Mouse (Mus musculus) ZHBTc4 (cell line): ENCODE data around the gene Zfp64.
A peak's percentile ranks its signal among the peaks of the same experiment; 100 is the strongest.

Experiments
- DNase-seq: peaks from one replicate; pipeline ENCODE4 v3.0.0-alpha.2; 2011; ENCODE audit warnings: low read depth, low spot score

Gene Zfp64

DNA sequence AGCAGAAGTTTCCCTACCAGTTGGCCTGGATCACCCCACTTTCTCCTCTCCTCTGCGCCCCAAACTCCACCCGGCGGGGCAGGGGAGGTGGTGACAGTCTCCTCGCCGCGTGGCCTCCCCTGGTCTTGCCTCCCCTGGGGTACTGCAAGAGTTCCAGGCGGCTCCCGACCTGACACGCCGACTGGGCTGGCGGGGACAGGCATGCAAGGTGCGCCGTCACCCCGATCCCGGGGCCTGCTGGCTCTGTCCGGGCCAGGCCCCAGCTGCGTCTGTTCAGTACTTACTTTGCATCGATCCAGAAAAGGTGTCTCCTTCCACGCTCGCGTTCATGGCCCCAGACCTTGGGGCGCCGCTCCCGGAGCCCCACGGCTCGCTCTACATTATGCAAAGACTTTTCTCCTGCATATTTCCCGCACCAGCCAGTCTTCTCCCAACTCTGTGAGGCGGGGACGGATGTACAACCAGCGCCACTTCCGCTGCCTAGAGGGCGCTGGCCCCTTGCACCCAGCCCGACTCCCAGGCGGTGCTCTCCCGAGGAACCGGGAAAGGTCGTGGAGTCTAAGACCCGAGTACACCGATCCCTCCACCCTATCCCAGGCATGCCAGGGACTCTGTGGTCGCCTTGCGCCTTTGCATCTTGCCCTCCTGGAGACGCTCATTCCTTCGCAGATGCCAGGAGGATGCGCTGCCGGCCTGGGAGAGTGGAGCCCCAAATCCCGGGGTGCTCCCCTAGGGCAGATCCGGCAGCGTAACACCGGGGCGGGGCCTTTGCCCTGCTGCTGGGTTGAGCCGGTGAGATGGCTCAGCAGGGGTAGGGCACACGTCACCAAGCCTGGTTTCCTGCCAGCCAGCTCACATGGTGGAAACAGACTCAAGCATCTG is at the start of gene Zfp64:
Zfp64 (minus strand) TSS at position 753 of the 882 bp plus-strand sequence.
- DNase-seq = peak; percentile 92

DNA sequence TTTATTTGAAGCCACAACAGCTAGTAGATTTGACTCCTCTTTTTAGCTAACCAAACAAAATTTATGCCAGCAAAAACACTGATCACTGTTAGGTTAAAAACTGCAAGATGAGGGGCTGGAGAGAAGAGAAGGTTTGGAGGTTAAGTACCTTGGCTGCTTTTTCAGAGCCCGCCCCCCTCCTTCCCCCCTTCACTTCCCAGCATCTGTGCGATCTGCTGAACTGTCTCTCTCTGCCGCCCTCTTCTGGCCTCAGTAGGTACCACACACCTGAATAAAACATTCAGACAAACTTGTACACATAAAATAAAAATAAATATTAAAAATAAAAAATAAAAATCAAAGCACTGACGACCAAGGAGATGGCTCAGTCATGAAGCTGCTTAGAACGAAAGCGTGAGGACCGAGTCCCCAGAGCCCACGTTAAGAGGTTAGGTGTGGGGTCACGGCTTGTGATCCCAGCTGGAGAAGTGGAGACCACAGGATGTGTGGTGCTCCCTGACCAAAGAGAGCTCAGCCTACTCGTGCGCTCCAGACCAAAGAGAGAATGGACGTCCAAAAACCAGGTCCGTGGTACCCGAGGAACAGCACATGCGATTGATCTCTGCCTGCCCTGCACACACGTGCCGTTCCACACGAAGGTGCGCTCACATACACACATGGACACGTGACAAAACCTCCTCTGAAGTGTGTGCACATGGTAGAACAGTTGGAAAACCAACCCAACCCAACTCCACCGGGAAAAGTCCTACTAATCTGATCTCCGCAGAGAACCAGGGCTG is 37.4 kb upstream of the Zfp64 start:
- DNase-seq = peak; percentile 87

DNA sequence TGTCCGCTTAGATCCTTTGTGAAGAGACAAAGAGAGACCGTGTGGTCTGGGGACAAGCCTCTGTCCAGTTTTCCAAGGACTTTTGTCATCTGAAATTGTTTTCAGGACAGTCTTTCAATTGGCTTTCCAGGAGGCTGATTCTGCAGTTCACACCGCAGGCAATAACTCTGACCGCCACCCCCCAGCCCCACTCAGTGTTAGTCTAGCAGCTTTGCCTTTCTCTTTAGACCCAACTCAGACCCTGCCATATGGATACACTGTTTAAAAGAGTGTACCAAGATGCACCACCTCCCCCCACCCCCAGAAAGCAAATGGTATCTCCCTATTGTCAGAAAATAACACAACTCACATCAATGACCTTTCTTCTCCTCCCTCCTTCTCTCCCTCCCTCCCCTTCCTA is 35.6 kb upstream of the Zfp64 start:
- DNase-seq = peak; percentile 62

DNA sequence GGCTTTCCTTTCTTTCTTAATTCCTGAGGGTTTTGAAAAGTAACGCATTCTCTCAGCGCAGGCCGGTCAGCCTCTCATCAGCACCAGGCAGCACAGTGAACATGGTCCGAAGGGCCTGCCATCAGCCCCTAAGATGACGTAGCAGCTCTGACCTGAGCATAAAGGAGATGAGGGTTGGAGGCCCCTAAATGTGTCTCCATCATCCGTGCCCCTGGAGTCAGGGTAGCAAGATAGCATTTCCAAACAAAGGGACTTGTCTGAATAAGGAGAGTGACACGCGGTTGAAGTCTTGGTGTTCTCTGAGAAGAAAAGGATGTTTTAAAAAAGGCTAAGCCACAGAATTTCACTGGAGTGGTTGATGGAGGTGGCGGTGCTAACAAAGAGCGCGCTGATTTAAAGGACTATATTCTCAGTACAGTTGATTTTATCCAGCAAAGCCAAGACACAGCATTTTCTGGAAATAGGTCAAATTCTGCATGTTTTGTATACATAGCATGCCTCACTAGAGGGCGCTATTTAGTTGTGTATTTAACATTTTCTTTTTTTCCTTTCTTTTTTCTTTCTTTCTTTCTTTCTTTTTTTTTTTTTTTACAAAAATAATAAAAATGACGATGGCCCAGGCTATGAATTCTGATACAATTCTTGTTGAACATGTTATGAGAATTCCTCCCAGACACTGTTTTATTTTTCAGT is 34.8 kb upstream of the Zfp64 start:
- DNase-seq = no peak

DNA sequence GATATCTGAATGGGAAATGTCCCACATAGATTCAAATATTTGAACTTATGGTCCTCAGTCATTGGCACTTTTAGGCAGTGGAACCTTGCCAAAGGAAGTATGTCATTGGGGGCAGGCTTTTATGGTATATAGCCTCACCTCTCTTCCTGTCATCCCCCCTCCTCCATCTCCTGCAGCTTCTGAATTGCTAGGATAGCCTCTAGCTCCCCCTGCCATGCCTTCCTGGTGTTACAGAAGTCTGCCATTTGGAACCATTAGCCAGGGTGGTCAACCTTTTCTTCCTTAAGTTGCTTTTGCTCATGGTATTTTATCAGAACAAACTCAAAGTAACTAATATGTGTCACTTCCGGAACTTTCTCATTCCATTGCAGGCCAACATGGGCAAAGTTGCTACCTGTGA is 32.7 kb upstream of the Zfp64 start:
- DNase-seq = peak; percentile 77

DNA sequence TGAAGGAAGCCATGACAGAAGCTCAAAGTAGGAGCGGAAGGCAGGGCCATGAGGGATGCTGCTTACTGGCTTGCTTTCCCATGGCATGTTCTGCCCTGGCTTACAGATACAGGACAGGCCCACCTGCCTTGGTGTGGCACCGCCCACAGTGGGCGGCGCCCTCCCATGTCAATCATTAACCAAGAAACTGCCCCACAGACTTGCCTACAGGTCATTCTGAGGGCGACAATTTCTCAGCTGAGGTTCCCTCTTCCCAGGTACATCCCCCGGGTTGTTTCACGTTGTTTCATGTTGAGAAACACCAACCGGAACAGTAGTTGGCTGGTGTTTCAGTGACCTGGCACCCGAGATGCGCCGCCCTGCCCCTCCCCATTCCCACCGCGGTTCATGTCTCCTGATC is 32.0 kb upstream of the Zfp64 start:
- DNase-seq = peak; percentile 85

DNA sequence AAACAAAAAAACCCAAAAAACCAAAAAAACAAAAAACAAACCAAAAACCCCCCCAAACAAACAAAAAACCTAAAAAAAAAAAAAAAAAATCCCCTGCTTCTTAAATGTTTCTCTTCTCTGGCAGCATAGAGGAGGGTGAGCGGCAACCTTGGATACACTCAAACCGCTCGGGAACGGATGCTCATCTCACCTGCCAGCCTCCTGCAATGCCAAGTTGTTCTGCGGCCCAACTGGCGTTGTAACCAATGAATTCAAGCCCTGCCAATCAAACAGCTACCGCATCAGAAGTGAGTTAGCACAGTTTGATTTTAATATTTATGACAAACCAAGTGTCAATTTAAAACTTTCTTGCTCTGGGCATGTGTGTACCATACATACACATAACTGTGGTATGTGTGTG is 26.6 kb upstream of the Zfp64 start:
- no peak for DNase-seq

DNA sequence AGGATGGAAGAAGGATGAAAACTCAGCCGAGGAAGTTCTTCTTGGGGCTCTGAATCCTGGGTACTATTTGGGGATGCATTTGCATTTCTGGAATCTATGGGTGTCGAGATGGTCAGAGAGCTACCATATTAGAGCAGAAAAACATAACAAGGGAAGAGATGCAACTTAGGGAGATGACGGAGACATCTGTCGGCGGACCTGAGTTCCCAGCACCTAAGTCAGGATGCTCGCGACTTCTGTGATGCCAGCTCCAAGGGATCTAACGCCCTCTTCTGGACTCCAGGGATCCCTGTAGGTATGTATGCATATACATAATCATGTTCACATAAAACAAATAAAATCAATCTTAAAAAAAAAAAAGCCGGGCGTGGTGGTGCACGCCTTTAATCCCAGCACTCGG is 26.1 kb upstream of the Zfp64 start:
- peak; percentile 64 for DNase-seq

DNA sequence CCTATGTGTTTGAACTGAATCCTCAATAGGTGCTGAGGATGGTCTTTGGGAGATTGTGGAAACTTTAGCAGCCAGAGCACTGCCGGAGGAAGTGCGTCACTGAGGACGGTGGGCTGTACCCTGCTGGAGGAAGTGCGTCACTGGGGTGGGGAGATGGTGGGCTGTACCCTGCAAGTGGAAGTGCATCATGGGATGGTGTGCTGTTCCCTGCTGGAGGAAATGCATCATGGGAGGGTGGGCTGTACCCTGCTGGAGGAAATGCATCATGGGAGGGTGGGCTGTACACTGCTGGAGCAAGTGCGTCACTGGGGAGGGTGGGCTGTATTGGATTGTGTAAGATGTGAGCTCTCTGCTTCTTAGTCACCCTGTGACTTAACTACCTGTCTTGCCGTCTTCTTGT is 25.5 kb upstream of the Zfp64 start:
- DNase-seq = peak; percentile 98

DNA sequence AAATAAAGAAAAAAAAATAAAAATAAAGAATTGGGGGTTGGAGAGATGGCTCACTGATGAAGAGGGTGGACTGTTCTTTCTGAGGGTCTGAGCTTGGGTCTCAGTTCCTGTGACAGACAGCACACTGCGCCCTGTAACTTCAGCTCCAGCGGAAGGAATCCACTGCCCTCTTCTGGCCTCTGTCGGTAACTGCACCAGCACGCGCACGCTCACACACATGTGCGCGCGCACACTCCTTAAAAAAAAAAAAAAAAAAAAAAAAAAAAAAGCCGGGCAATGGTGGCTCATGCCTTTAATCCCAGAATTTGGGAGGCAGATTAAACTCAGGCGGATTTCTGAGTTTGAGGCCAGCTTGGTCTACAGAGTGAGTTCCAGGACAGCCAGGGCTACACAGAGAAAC is 24.4 kb upstream of the Zfp64 start:
- peak; percentile 91 for DNase-seq

DNA sequence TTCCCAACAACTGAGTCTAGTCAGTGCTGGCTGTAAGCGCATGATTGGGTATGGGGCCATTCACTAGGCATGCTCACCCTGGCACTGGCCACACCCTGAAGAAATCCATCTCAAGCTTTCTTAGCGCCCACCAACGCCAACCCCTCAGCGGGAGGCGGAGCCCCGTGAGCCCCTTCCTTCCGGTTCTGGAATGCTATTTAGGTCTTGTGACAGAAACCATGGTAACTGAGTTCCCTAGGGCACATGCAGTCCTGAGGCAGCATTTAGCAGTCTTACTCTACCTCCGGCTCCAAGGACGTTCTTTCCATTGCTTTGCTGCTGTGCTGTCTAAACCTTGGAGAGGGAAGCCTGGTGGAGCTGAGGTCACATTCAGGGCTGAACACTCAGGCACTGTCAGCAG is 22.6 kb upstream of the Zfp64 start:
- peak; percentile 89 for DNase-seq

DNA sequence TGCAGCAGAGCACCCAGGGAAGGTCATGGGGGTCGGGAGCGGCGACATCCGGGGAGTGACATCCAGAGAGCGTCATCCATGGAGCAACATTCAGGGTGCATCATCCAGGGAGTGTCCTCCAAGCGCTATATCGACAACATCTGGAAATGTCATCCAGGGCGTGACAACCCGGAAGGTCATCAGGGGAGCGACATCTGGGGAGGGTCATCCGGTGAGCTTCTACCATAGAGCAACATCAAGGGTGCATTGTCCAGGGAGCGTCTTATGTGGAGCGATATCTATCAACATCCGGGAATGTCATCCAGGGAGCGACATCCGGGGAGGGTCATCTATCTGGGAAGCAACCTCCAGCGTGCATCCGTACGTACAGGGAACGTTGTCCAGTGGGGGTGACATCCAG is 14.7 kb upstream of the Zfp64 start:
- peak; percentile 92 for DNase-seq

DNA sequence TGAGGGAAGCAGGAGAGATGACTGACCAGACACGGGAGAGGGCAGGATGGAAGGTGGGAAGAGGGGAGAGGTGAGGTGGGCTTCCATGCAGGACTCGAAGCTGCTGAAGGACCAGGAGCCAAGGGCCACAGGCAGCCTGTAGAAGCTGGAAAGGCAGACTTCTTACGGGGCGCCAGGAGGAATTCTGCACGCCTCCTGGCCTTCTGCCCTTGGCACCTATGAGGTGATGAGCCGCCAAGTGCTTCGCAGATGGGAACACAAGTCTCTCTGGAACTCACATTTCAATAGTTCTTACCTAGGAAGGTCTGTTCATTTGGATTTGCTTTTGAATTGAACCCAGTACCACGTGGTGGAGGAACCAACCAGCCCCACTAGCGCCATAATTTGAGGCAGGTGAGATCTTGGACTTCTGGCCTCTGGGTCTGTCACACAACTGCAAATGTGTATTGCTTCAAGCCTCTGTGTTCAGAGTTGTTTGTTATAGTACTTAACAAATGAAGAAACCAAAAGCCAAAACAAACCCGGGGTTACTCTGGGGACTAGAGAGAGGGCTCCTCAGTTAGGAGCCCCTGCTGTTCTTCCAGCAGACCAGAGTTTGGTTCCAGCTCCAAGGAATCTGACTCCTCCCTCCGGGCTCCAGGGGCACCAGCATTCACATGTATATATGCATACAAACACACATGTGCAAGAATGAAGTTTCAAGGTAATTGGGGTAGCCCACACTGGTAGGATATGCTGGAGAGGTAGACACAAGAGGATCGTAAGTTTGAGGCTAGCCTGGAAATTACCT is 12.9 kb upstream of the Zfp64 start:
- DNase-seq = no peak

DNA sequence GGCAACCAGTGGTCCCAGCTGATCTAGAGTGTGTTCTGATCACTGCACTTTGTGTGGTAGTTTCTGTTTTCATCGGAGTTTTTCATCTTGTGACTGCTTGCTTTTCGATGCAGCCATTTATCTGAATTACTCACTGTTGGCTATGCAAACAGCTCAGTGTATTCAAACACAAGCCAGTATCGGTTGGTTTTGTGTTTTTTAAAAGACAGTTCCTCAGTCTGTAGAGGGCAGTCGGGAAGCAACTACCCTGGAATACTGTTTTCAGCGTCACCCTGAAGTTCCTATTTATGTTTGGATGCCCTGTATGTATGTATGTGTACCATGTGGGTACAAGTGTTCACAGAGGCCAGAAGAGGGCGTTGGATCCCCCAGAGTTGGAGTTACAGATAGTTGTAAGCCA is 11.1 kb upstream of the Zfp64 start:
- peak; percentile 46 for DNase-seq

DNA sequence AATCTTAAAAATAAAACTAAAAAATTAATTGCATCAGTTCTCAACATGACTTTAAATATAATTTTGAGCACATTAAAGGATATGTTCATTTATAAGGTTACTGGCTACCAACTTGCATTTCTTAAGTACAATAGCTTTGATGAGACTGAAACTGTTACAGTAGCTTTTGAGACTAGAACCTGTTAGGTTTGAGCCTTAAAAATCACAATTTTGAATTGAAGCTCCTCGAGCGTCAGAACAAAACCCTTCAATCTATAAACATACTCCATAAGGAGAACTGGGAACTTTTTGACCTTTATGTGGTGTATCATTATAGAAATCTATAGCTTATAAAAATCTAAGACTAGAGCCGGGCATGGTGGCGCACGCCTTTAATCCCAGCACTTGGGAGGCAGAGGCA is 9.5 kb upstream of the Zfp64 start:
- no peak for DNase-seq

DNA sequence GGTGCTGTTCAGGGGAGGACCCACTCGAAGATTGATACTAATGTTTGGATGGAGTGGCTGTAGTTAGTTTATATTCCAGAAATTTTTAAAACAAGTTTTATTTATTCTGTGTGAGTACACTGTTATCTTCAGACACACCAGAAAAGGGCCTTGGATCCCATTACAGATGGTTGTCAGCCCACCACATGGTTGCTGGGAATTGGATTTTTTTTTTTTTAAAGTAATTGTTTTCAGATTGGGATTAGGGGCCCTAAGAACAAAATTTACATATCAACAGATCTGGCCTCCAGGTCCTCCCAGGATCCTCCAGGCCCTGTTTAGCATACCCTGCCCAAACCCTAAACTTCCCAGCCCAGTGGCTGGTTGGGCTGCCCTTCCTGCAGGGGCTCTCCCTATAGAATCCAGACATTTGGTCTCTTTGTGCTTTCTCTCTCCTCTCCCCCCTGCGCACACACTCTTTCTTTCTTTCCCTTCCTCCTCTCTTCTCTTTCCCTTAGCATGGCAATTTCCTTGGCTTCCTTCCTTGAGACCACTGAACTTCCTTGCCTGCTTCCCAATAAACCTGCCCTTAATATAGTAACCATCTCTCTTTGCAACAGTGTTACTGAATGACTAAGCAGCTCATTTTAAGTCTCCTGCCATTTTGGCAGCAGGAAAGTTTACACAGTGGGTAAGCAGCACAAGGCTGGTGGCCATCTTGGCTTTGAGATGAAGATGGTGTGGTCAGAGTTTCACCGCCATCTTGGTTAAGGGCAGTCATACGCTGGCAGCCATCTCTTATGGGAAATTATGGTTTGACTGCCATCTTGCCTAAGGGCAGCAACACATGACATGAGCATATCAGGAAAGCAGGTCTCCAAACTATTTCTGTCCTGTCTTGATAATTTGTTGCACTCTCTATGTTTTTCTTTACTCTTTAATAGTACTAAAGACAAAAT is 6.6 kb upstream of the Zfp64 start:
- DNase-seq = peak; percentile 87

DNA sequence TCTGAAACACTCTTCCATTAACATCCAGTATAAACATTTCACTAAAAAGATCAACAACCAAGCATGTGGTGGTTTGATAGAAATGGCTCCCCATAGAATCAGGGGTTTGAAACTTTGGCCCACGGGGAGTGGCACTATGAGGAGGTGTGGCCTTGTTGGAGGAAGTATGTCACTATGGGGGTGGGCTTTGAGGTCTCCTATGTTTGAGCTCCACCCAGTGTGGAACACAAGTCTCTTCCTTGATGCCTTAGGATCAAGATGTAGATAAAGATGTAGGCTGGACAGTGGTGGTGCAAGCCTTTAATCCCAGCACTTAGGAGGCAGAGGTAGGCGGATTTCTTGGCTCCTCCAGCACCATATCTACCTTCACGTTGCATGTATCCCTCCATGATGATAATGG is 5.4 kb upstream of the Zfp64 start:
- DNase-seq = peak; percentile 79

DNA sequence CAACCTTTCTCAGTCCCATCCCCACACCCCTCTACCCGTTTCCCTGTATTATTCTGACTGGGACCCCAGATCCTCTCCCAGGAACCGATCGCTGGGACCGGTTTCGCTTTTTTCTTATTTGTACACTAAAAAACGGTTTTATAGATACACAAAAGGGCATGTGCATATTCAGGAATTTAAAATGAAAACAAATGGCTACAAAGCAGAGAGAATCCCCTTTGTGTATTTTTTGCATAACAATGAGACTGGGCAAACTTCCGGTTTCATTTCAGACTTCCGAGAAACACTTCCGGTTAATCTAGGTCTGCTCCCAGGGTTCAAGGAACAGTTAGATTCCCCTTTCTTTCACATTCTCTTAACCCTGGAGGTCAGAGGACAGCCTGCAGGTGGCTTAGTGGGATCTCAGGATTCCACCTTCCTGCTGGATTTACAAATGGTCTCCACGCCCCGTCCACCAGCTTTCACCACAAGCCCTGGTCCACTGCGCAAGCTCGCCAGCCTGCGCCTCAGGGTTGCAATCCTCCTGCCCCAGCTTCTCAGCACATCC is 4.0 kb upstream of the Zfp64 start:
- peak; percentile 92 for DNase-seq

DNA sequence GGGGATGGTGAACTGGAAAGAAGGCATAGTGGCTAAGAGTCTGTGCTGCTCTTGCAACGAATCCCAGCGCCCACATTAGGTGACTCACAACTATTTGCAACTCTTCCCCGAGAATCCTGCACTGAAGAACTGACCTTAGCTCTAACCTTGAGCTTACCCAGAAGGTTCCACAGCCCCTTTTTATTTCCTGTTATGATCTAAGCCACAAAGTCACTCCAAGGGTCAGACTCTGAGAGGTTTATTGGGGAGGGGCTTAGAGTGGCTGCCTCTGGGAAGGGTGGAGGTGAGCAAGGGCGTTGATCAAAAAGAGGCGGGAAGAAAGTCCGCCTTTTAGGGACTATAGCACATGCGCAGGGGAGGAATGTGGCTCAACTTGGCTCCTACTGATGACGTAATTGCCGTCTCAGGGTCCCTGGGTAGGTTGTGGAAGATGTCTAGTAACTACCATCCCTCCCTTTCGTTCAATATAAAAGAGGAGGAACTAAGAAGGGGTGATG is 511 bp upstream of the Zfp64 start:
- peak; percentile 96 for DNase-seq

DNA sequence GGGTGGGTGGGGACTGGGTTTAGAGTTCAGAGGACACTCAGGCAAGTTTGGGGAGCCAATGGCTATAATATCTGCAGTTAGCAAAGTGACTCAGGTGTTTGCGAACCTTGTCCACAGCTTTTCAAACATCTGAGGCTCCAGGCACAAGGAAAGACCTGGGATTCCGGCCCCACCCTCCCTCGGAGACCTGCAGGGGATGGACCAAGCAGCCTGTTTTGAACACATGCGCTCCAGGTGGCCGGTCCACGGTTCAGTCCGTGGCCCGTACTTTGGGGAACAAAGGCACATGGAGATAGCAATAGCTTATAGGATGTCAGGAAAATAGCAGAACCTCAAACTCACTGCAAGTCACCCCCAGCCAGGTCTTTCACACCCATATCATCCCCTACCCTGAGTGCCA is 1.0 kb downstream of the Zfp64 start:
- DNase-seq = no peak
